Mouse (Mus musculus): Measurements from ENCODE around the gene Tgtp1.
"Not testable (repeated sequence)": the region's sequence is repeated elsewhere in the genome, so short reads cannot be mapped to it uniquely, and the experiment has no call there.

Gene Tgtp1

GRCm38 (mm10) chr11:48994018-48994417, at the start of gene Tgtp1:
TSS of gene Tgtp1 (minus strand) at chr11:48994172.
- CTCF ChIA-PET = not testable (repeated sequence)

GRCm38 (mm10) chr11:49012074-49012473, 18.1 kb upstream of the Tgtp1 start:
- CTCF ChIA-PET = not testable (repeated sequence)

DNA sequence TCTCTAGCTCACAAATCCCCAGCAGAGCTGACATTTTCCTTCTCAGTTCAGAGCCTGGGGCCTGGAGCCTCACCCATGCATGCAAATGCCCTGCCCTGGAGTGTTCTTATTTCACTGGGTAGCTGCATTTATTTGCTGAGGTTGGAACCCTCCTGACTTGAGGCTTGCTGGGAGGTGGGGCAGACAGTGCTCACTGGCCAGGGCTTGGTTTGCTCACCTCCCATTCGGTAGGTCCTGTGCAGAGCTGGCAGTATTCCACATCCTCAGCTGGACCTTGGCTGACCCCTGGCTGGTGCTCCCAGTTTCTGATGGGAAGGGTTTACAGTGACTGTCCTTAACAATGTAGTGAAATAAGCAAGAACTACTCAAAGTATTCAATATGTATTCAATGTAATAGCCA, 12.8 kb upstream of the Tgtp1 start:
- CTCF ChIA-PET = not testable (repeated sequence)

DNA sequence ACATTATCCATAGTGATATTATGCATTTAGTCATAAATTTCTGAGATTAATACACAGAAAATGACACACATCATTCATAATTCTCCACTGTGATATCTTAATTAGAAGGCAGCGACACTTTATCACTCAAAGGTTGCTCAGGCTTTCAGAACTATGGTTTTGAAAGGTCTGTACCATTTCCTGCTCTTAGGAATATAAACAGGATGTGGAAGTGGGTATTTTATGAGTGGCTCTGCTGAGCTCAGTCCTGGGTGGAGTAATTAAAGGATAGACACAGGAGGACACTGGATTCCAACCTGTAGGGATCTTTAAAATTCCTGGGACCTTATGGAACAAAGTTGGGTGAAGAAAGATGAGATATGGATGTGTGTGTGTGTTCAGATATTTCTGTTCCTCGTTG, 12.3 kb upstream of the Tgtp1 start:
- CTCF ChIA-PET = not testable (repeated sequence)

- CTCF ChIA-PET = not testable (repeated sequence)
Observed at GRCm38 (mm10) chr11:49000411-49000810, 6.4 kb upstream of the Tgtp1 start.

DNA sequence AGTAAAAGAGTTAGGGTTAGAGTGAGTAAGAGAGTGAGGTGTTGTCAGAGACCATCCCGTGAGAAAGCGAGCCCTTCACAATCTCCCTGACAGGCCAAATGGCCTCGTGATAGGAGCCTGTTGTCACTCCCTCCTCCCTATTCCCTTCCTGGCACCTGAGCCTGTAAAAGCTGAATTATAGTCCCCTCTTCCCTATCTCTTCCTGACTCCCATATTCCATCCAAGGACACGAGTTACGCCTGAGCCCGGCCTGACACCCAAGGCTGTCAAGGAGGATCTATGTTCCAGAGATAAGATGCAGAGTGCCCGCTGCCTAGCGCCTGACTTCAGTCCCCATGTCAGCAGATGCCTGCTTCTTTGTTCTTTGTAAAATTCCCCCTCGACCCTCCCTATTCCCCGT, 676 bp downstream of the Tgtp1 start:
- CTCF ChIA-PET = interaction anchor here (1.2 kb wide), 1 partner anchor 100 kb away, joined by 3 read pairs; no protein-coding TSS in a partner anchor

GRCm38 (mm10) chr11:48991740-48992520, 2.0 kb downstream of the Tgtp1 start, which contains the start of gene Gm12185:
TSS of gene Gm12185 (minus strand) at chr11:48992226.
- CTCF ChIA-PET = interaction anchor here (1.2 kb wide), 1 partner anchor 102 kb away, joined by 3 read pairs; no protein-coding TSS in a partner anchor

DNA sequence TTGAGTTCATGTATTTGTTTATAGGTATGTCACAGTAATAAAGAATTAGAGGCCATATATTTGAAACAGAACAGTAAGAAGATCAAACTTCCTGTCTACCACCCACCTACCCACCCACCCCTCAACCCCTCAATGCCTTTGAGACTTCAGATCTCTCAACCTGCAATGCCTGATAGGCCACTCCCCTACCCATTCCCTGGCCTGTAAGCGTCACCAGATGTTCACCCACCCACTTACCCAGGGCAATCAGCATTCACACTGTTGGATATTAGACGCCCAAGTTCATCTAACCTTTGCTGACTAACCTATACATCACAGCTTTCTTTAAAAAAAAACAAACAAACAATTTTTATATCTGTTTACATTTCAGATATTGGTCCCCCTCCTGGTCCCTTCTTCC, 4.0 kb downstream of the Tgtp1 start:
- CTCF ChIA-PET = not testable (repeated sequence)

- CTCF ChIA-PET = not testable (repeated sequence)
Observed at GRCm38 (mm10) chr11:48988219-48988618, 5.8 kb downstream of the Tgtp1 start.

- CTCF ChIA-PET = not testable (repeated sequence)
Observed at GRCm38 (mm10) chr11:48982848-48983247, 11.1 kb downstream of the Tgtp1 start.

DNA sequence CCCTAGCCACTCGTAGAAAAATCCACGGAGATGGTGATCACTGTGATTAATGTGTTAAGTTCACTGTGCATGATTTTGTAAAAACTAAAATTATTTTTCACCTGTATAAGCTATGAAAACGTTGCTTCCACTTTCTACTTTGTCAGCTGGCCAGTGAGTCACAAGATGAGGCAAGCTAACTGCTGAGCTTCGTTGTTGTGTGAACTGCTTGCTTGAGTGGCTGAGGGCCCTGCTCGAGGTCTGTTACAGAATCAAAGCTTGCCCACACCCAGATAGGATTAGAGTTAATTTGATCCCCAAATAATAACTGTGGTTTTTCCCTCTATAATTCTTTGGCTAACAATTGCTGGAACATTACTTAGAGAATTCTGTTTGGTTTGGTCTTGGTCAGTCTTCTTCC, 13.9 kb downstream of the Tgtp1 start:
- CTCF ChIA-PET = not testable (repeated sequence)

DNA sequence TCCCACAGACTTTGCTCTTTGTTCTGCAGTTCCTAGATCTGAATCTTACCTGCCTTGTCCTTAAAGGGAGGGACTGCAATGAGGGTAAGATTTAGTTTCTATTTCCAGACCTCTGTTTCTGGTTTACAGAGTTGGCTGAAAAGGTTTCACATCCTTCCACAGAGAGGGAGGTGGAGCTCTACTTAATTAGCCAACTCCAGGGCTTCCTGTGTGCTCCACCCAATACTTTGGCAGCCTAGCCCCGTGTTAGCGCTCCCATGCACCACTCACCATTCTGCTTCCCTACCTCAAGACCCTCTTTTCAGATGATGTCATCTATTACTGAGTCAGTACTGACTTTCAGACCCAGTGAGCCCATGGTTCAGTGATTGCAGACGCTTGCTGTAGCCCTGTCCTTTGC, 14.7 kb downstream of the Tgtp1 start, which contains the start of gene 9930111J21Rik1:
TSS of gene 9930111J21Rik1 (minus strand) at position 148 of the 400 bp plus-strand sequence.
- CTCF ChIA-PET = not testable (repeated sequence)

DNA sequence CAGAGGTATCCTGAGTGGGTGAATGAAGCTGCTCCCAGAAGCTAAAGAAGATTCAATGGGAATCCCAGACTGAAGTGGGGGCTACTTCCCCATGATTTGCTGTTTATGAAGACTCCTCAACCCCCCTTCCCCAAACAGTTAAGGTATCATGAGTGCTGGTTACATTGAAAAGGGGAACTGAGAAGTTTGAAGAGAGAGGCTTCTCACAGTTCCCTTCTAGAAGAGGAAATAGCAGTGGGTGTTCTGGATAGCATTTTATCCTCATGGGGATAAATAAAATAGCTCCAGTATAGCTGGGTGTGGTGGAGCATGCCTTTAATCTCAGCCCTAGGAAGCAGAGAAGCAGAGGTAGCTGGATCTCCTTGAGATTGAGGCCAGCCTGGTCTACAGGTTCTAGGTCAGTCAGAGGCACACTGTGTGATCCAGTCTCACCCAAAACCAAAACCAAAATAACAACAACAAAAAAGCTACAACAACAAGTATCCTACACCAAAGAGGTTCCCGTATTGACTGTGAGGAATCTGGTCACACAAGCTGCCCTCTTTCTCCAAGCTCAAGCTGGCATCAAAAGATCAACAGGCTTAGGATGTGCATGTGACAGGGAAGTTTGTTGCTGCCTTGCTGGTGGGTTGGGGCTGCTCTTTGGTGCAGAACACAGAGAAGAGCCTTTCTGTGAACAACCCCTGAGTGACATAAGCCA, 15.6 kb downstream of the Tgtp1 start, which contains the start of gene Olfr56:
TSS of gene Olfr56 (plus strand) at position 650 of the 700 bp plus-strand sequence.
- CTCF ChIA-PET = not testable (repeated sequence)

DNA sequence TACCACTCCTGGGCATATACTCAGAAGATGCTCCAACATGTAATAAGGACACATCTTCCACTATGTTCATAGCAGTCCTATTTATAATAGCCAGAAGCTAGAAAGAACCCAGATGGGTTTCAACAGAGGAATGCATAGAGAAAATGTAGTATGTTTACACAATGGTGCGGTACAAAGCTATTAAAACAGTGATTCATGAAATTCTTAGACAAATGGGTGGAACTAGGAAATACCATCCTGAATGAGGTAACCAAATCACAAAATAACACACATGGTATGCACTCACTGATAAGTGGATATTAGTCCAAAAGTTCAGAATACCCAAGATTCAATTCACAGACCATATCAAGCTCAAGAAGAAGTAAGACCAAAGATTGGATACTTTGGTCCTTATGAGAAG, 19.3 kb downstream of the Tgtp1 start:
- CTCF ChIA-PET = not testable (repeated sequence)

DNA sequence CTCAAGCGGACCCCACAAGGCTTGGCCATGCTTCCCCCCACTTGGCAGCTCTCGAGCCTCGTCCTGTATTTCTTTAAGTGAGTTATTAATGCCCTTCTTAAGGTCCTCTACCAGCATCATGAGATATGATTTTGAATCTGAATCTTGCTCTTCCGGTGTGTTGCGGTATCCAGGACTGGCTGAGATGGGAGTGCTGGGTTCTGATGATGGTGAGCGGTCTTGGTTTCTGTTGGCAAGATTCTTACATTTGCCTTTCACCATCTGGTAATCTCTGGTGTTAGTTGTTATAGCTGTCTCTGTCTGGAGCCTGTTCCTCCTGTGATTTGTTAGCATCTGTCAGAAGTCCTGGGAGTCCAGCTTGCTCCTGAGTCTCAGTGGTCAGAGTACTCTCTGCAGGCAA, 47.9 kb downstream of the Tgtp1 start, which contains the start of gene Psme2b:
TSS of gene Psme2b (minus strand) at position 101 of the 400 bp plus-strand sequence.
- CTCF ChIA-PET = interaction anchor here (0.7 kb wide), 1 partner anchor 76 kb away, joined by 4 read pairs; no protein-coding TSS in a partner anchor

- CTCF ChIA-PET = not testable (repeated sequence)
Observed at GRCm38 (mm10) chr11:48939286-48939685, 54.7 kb downstream of the Tgtp1 start.
